Mouse (Mus musculus) limb, embryonic 15.5 days (tissue): Measurements from ENCODE around the gene Taok3. TPM values are rescaled to one million over a fixed set of nuclear protein-coding genes. Genes with fewer than 3 reads are reported as not detected.
A peak's percentile ranks its signal among the peaks of the same experiment; 100 is the strongest.

Experiments used
- ATAC-seq: fragments of 200-750 bp; cut with Nextera tagmentation; 2 replicates; pipeline ENCODE4 v1.8.0; 2017; ENCODE audit warnings: low read depth, moderate TSS enrichment; ENCODE audit not compliant: insufficient number of reproducible peaks, low FRiP score, low TSS enrichment
- H3K27ac ChIP-seq: fragments of 300-500 bp; sonication (generic); 2 replicates; pipeline ENCODE4 v1.5.1; 2015; ENCODE audit warnings: moderate library complexity, mild to moderate bottlenecking, inconsistent platforms
- H3K27me3 ChIP-seq: fragments of 300-500 bp; sonication (generic); 2 replicates; pipeline ENCODE4 v1.6.1; 2015; ENCODE audit warnings: inconsistent platforms
- H3K36me3 ChIP-seq: fragments of 300-500 bp; sonication (generic); 2 replicates; pipeline ENCODE4 v1.6.1; 2015; ENCODE audit warnings: inconsistent platforms
- H3K4me1 ChIP-seq: fragments of 300-500 bp; sonication (generic); 2 replicates; pipeline ENCODE4 v1.6.1; 2015; ENCODE audit warnings: inconsistent platforms
- H3K4me2 ChIP-seq: fragments of 300-500 bp; sonication (generic); 2 replicates; pipeline ENCODE4 v1.6.1; 2015; ENCODE audit warnings: mild to moderate bottlenecking, inconsistent platforms
- H3K4me3 ChIP-seq: fragments of 300-500 bp; sonication (generic); 2 replicates; pipeline ENCODE4 v1.5.1; 2015; ENCODE audit warnings: mild to moderate bottlenecking, inconsistent platforms
- H3K9ac ChIP-seq: fragments of 300-500 bp; sonication (generic); 2 replicates; pipeline ENCODE4 v1.6.1; 2015; ENCODE audit warnings: inconsistent platforms
- H3K9me3 ChIP-seq: fragments of 300-500 bp; sonication (generic); 2 replicates; pipeline ENCODE4 v1.6.1; 2016; ENCODE audit warnings: inconsistent platforms
- WGBS: fragments of 180-500 bp; shearing (Covaris S2); methylation state at CpG from one replicate; pipeline ENCODE4 v1.1.7; 2015; 5-methylcytosine and 5-hydroxymethylcytosine counted together
- polyA plus RNA-seq: library from polyadenylated mRNA; unstranded; fragments of >200 nt; fragmentation: Nextera tagmentation; extraction: Ambion mirVana; gene quantifications from 2 replicates; pipeline ENCODE4 v1.2.1, GENCODE M21; 2015

The Taok3 gene
- polyA plus RNA-seq = 18.4 and 20.5 TPM in 2 replicates

- Histone ChIP-seq H3K27ac (peak within 1 kb of the TSS; percentile 3; the same call in 1 of the 2 replicates), H3K27me3 (peaks cover 15% of the 10 kb centered on the region), H3K36me3 (no peaks in the 10 kb centered on the region), H3K4me1 (peaks cover 16% of the 10 kb centered on the region), H3K9me3 (no peaks in the 10 kb centered on the region), H3K9ac (peak within 1 kb of the TSS; percentile 50), H3K4me2 (peak within 1 kb of the TSS; percentile 91), H3K4me3 (peak within 1 kb of the TSS; percentile 82)
- ATAC-seq = peak; percentile 90
- WGBS = under 1% methylated on average over 70 of the region's 74 CpGs
Observed at GRCm38 (mm10) chr5:117119777-117120488, at the start of gene Taok3. Taok3 (plus strand) TSS chr5:117120129.

GRCm38 (mm10) chr5:117087718-117088117, 32.2 kb upstream of the Taok3 start:
- H3K4me1 ChIP-seq = peaks cover 9% of the 10 kb centered on the region; the same call in 1 of the 2 replicates
- no peak for ATAC-seq
- peaks cover 12% of the 10 kb centered on the region; the same call in 1 of the 2 replicates for H3K27me3 ChIP-seq
- 10% methylated on average over 13 of the region's 13 CpGs for WGBS
- peak overlapping the region; percentile 30 for H3K4me2 ChIP-seq
- H3K36me3 ChIP-seq = peaks cover 19% of the 10 kb centered on the region
- no peak overlapping the region for H3K9ac ChIP-seq
- H3K9me3 ChIP-seq = no peaks in the 10 kb centered on the region
- peak overlapping the region; percentile 10; the same call in 1 of the 2 replicates for H3K4me3 ChIP-seq
- no peak overlapping the region for H3K27ac ChIP-seq

- H3K4me2 ChIP-seq = no peak overlapping the region
- H3K4me3 ChIP-seq = no peak overlapping the region
- no peak overlapping the region for H3K9ac ChIP-seq
- H3K36me3 ChIP-seq = peaks cover 33% of the 10 kb centered on the region
- H3K9me3 ChIP-seq = no peaks in the 10 kb centered on the region
- WGBS = 32% methylated on average over 3 of the region's 3 CpGs
- no peak for ATAC-seq
- no peak overlapping the region for H3K27ac ChIP-seq
- peaks cover 12% of the 10 kb centered on the region; the same call in 1 of the 2 replicates for H3K27me3 ChIP-seq
- H3K4me1 ChIP-seq = peaks cover 9% of the 10 kb centered on the region; the same call in 1 of the 2 replicates
Observed at GRCm38 (mm10) chr5:117089147-117089546, 30.8 kb upstream of the Taok3 start.

GRCm38 (mm10) chr5:117089786-117090185, 30.1 kb upstream of the Taok3 start:
- H3K4me3 ChIP-seq = no peak overlapping the region
- 29% methylated on average over 5 of the region's 6 CpGs for WGBS
- no peak overlapping the region for H3K9ac ChIP-seq
- H3K27me3 ChIP-seq = peaks cover 12% of the 10 kb centered on the region; the same call in 1 of the 2 replicates
- no peak overlapping the region for H3K27ac ChIP-seq
- ATAC-seq = no peak
- H3K4me1 ChIP-seq = peaks cover 9% of the 10 kb centered on the region; the same call in 1 of the 2 replicates
- H3K36me3 ChIP-seq = peaks cover 37% of the 10 kb centered on the region
- no peak overlapping the region for H3K4me2 ChIP-seq
- H3K9me3 ChIP-seq = no peaks in the 10 kb centered on the region

GRCm38 (mm10) chr5:117094431-117094830, 25.5 kb upstream of the Taok3 start:
- Histone ChIP-seq H3K4me1 (0 out of 2 replicates have a peak, but pooled peaks cover 3% of the 10 kb centered on the region), H3K36me3 (peaks cover 59% of the 10 kb centered on the region), H3K9me3 (no peaks in the 10 kb centered on the region), H3K27ac (no peak overlapping the region), H3K4me2 (no peak overlapping the region), H3K9ac (no peak overlapping the region), H3K27me3 (no peaks in the 10 kb centered on the region), H3K4me3 (no peak overlapping the region)
- no peak for ATAC-seq
- WGBS = 43% methylated on average over 7 of the region's 7 CpGs

- 20% methylated on average over 3 of the region's 3 CpGs for WGBS
Observed at GRCm38 (mm10) chr5:117096716-117097115, 23.2 kb upstream of the Taok3 start.

GRCm38 (mm10) chr5:117099008-117099407, 20.9 kb upstream of the Taok3 start:
- Histone ChIP-seq H3K9me3 (no peaks in the 10 kb centered on the region), H3K36me3 (peaks cover 73% of the 10 kb centered on the region), H3K9ac (no peak overlapping the region), H3K4me1 (no peaks in the 10 kb centered on the region), H3K27ac (no peak overlapping the region), H3K27me3 (no peaks in the 10 kb centered on the region), H3K4me3 (no peak overlapping the region), H3K4me2 (no peak overlapping the region)
- 79% methylated on average over 5 of the region's 5 CpGs for WGBS
- no peak for ATAC-seq

More at GRCm38 (mm10) chr5:117096716-117097115, 23.2 kb upstream of the Taok3 start:
- H3K27me3 ChIP-seq = no peaks in the 10 kb centered on the region
- no peak overlapping the region for H3K4me3 ChIP-seq
- H3K9ac ChIP-seq = no peak overlapping the region
- peaks cover 73% of the 10 kb centered on the region for H3K36me3 ChIP-seq
- no peaks in the 10 kb centered on the region for H3K9me3 ChIP-seq
- no peak overlapping the region for H3K4me2 ChIP-seq
- no peaks in the 10 kb centered on the region for H3K4me1 ChIP-seq
- no peak overlapping the region for H3K27ac ChIP-seq
- ATAC-seq = no peak

GRCm38 (mm10) chr5:117099742-117100141, 20.2 kb upstream of the Taok3 start:
- no peak for ATAC-seq
- Histone ChIP-seq H3K4me3 (no peak overlapping the region), H3K4me2 (no peak overlapping the region), H3K9ac (no peak overlapping the region), H3K27me3 (no peaks in the 10 kb centered on the region), H3K27ac (no peak overlapping the region), H3K4me1 (no peaks in the 10 kb centered on the region), H3K36me3 (peaks cover 75% of the 10 kb centered on the region), H3K9me3 (no peaks in the 10 kb centered on the region)
- WGBS = 83% methylated on average over 11 of the region's 11 CpGs

- 94% methylated on average over 20 of the region's 20 CpGs for WGBS
- Histone ChIP-seq H3K9me3 (no peaks in the 10 kb centered on the region), H3K4me3 (no peak overlapping the region), H3K27ac (no peak overlapping the region), H3K4me2 (no peak overlapping the region), H3K36me3 (peaks cover 98% of the 10 kb centered on the region), H3K4me1 (no peaks in the 10 kb centered on the region), H3K9ac (no peak overlapping the region), H3K27me3 (no peaks in the 10 kb centered on the region)
- no peak for ATAC-seq
Observed at GRCm38 (mm10) chr5:117103194-117103929, 16.6 kb upstream of the Taok3 start.

GRCm38 (mm10) chr5:117104329-117104728, 15.6 kb upstream of the Taok3 start:
- no peak overlapping the region for H3K27ac ChIP-seq
- H3K4me3 ChIP-seq = no peak overlapping the region
- peaks cover 99% of the 10 kb centered on the region for H3K36me3 ChIP-seq
- H3K27me3 ChIP-seq = no peaks in the 10 kb centered on the region
- ATAC-seq = no peak
- no peaks in the 10 kb centered on the region for H3K9me3 ChIP-seq
- 96% methylated on average over 12 of the region's 12 CpGs for WGBS
- no peak overlapping the region for H3K9ac ChIP-seq
- no peak overlapping the region for H3K4me2 ChIP-seq
- no peaks in the 10 kb centered on the region for H3K4me1 ChIP-seq

- Histone ChIP-seq H3K4me1 (no peaks in the 10 kb centered on the region), H3K27ac (no peak overlapping the region), H3K4me3 (no peak overlapping the region), H3K36me3 (peaks cover 94% of the 10 kb centered on the region), H3K9me3 (no peaks in the 10 kb centered on the region), H3K27me3 (no peaks in the 10 kb centered on the region), H3K9ac (no peak overlapping the region), H3K4me2 (no peak overlapping the region)
- ATAC-seq = no peak
- WGBS = 82% methylated on average over 9 of the region's 9 CpGs
Observed at GRCm38 (mm10) chr5:117105761-117106160, 14.2 kb upstream of the Taok3 start.

GRCm38 (mm10) chr5:117108292-117108691, 11.6 kb upstream of the Taok3 start:
- ATAC-seq = no peak; the same call in 1 of the 2 replicates
- H3K4me2 ChIP-seq = no peak overlapping the region

More at GRCm38 (mm10) chr5:117108292-117108691, 11.6 kb upstream of the Taok3 start:
- Histone ChIP-seq H3K27me3 (no peaks in the 10 kb centered on the region), H3K4me3 (no peak overlapping the region), H3K36me3 (peaks cover 89% of the 10 kb centered on the region), H3K9ac (no peak overlapping the region), H3K27ac (no peak overlapping the region), H3K4me1 (no peaks in the 10 kb centered on the region), H3K9me3 (no peaks in the 10 kb centered on the region)
- 92% methylated on average over 13 of the region's 13 CpGs for WGBS
